Mouse (Mus musculus) urinary bladder, postnatal 36 days (tissue): ENCODE data around the gene Cmip.

Source experiments
- DNase-seq, 2 experiments: peaks; one replicate each; pipeline ENCODE4 v3.0.0; 2022; ENCODE audit warnings: low spot score in 2 of 2, mixed read lengths in 1 of 2

Cmip gene

GRCm38 (mm10) chr8:117324821-117325220, 68.0 kb downstream of the Cmip start:
- no peak for DNase-seq

GRCm38 (mm10) chr8:117326735-117327134, 69.9 kb downstream of the Cmip start:
- no peak for DNase-seq

GRCm38 (mm10) chr8:117327385-117327837, 70.5 kb downstream of the Cmip start:
- DNase-seq: peak; percentile 57 to 76

- DNase-seq: no peak
Observed at GRCm38 (mm10) chr8:117328758-117329157, 71.9 kb downstream of the Cmip start.

- DNase-seq: no peak
Observed at GRCm38 (mm10) chr8:117329167-117329566, 72.3 kb downstream of the Cmip start.

GRCm38 (mm10) chr8:117329903-117330302, 73.0 kb downstream of the Cmip start:
- no peak for DNase-seq

- no peak for DNase-seq
Observed at GRCm38 (mm10) chr8:117332229-117333010, 75.6 kb downstream of the Cmip start.

GRCm38 (mm10) chr8:117333619-117334018, 76.8 kb downstream of the Cmip start:
- DNase-seq: no peak

GRCm38 (mm10) chr8:117334058-117334747, 77.3 kb downstream of the Cmip start:
- DNase-seq: no peak

GRCm38 (mm10) chr8:117334748-117335393, 78.0 kb downstream of the Cmip start:
- no peak for DNase-seq

- peak; percentile 53 to 58 for DNase-seq
Observed at GRCm38 (mm10) chr8:117335423-117335822, 78.6 kb downstream of the Cmip start.

- DNase-seq: no peak
Observed at GRCm38 (mm10) chr8:117337188-117337587, 80.3 kb downstream of the Cmip start.

- DNase-seq: no peak
Observed at GRCm38 (mm10) chr8:117338678-117339077, 81.8 kb downstream of the Cmip start.

- DNase-seq: no peak
Observed at GRCm38 (mm10) chr8:117339296-117339957, 82.6 kb downstream of the Cmip start.

GRCm38 (mm10) chr8:117339958-117340651, 83.2 kb downstream of the Cmip start:
- peak in 1 of 2 experiments; percentile 52 for DNase-seq

GRCm38 (mm10) chr8:117340800-117341199, 83.9 kb downstream of the Cmip start:
- no peak for DNase-seq

GRCm38 (mm10) chr8:117342735-117343385, 86.0 kb downstream of the Cmip start:
- DNase-seq: no peak

- no peak for DNase-seq
Observed at GRCm38 (mm10) chr8:117343484-117343883, 86.6 kb downstream of the Cmip start.

- DNase-seq: no peak
Observed at GRCm38 (mm10) chr8:117344899-117345298, 88.0 kb downstream of the Cmip start.

GRCm38 (mm10) chr8:117345376-117345775, 88.5 kb downstream of the Cmip start:
- no peak for DNase-seq

GRCm38 (mm10) chr8:117347556-117347955, 90.7 kb downstream of the Cmip start:
- no peak for DNase-seq
